Mouse (Mus musculus) ES-Bruce4 (cell line): Measurements from ENCODE around the gene Fgfr2.

Source experiments
- CTCF ChIP-seq: IDR thresholded peaks from one replicate; pipeline ENCODE4 v1.8.1; 2011; ENCODE audit warnings: low read depth, low read length
- POLR2A ChIP-seq: IDR thresholded peaks from one replicate; pipeline ENCODE4 v1.8.1; 2011; ENCODE audit warnings: low read length; ENCODE audit not compliant: insufficient read depth

DNA sequence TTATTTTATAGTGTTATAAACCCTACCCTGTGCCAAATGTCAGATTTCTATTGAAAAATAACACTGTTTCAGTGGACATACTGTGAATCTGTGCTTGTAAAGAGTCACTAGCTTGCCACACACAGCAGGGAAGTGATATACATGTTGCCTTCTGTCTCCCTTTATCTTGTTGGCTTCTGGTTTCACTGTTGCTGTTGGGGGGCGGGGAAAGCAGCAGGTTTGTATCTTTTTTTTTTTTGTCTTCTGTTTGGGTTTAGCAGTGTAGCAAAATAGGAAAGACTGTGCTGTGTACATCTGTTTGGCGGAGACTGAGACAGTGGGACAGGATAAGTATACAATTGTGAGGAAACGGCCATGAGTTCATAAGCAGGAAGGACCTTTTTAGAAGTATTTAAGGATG, 2255.9 kb downstream of the Fgfr2 start:
- TF ChIP-seq CTCF (no peak), POLR2A (no peak)
